Mouse (Mus musculus): ENCODE data around the gene Fbxo33. TPM values are rescaled to one million over a fixed set of nuclear protein-coding genes. Genes with fewer than 3 reads are reported as not detected.
"Not testable (repeated sequence)": the region's sequence is repeated elsewhere in the genome, so short reads cannot be mapped to it uniquely, and the experiment has no call there.

The Fbxo33 gene
- total RNA-seq (2022): 1 to 10 TPM; 1.2 to 4.4 (median 3.3) TPM

GRCm38 (mm10) chr12:59219325-59220225, at the start of gene Fbxo33:
TSS of gene Fbxo33 (minus strand) at chr12:59219725.
- DNase-seq (ENCODE audit: low spot score in 2 of 2): peak; percentile 94 to 95

GRCm38 (mm10) chr12:59265942-59266231, 46.4 kb upstream of the Fbxo33 start:
- DNase-seq (ENCODE audit: low spot score in 2 of 2): no peak

GRCm38 (mm10) chr12:59265207-59265941, 45.8 kb upstream of the Fbxo33 start:
- DNase-seq (ENCODE audit: low spot score in 2 of 2): no peak

GRCm38 (mm10) chr12:59262841-59263240, 43.3 kb upstream of the Fbxo33 start:
- DNase-seq (ENCODE audit: low spot score in 2 of 2): no peak

- DNase-seq (ENCODE audit: low spot score in 2 of 2): no peak
Observed at GRCm38 (mm10) chr12:59260798-59261197, 41.3 kb upstream of the Fbxo33 start.

- DNase-seq (ENCODE audit: low spot score in 2 of 2): no peak
Observed at GRCm38 (mm10) chr12:59260362-59260761, 40.8 kb upstream of the Fbxo33 start.

- no peak for DNase-seq (ENCODE audit: low spot score in 2 of 2)
Observed at GRCm38 (mm10) chr12:59259015-59259414, 39.5 kb upstream of the Fbxo33 start.

- DNase-seq (ENCODE audit: low spot score in 2 of 2): no peak
Observed at GRCm38 (mm10) chr12:59250259-59250827, 30.8 kb upstream of the Fbxo33 start.

GRCm38 (mm10) chr12:59248969-59249368, 29.4 kb upstream of the Fbxo33 start:
- no peak for DNase-seq (ENCODE audit: low spot score in 2 of 2)

GRCm38 (mm10) chr12:59241031-59241430, 21.5 kb upstream of the Fbxo33 start:
- not testable (repeated sequence) for DNase-seq (ENCODE audit: low spot score in 2 of 2)

- DNase-seq (ENCODE audit: low spot score in 2 of 2): no peak
Observed at GRCm38 (mm10) chr12:59238434-59238833, 18.9 kb upstream of the Fbxo33 start.

- no peak for DNase-seq (ENCODE audit: low spot score in 2 of 2)
Observed at GRCm38 (mm10) chr12:59228401-59228800, 8.9 kb upstream of the Fbxo33 start.

GRCm38 (mm10) chr12:59218640-59219321, 744 bp downstream of the Fbxo33 start:
- peak; percentile 3 to 13 for DNase-seq (ENCODE audit: low spot score in 2 of 2)

- no peak for DNase-seq (ENCODE audit: low spot score in 2 of 2)
Observed at GRCm38 (mm10) chr12:59217331-59217730, 2.2 kb downstream of the Fbxo33 start.

GRCm38 (mm10) chr12:59216676-59217266, 2.8 kb downstream of the Fbxo33 start:
- DNase-seq (ENCODE audit: low spot score in 2 of 2): no peak

GRCm38 (mm10) chr12:59216176-59216575, 3.3 kb downstream of the Fbxo33 start:
- DNase-seq (ENCODE audit: low spot score in 2 of 2): no peak

GRCm38 (mm10) chr12:59207814-59208213, 11.7 kb downstream of the Fbxo33 start:
- no peak for DNase-seq (ENCODE audit: low spot score in 2 of 2)

- no peak for DNase-seq (ENCODE audit: low spot score in 2 of 2)
Observed at GRCm38 (mm10) chr12:59207000-59207390, 12.5 kb downstream of the Fbxo33 start.

- no peak for DNase-seq (ENCODE audit: low spot score in 2 of 2)
Observed at GRCm38 (mm10) chr12:59206208-59206999, 13.1 kb downstream of the Fbxo33 start.

GRCm38 (mm10) chr12:59205571-59205970, 14.0 kb downstream of the Fbxo33 start:
- DNase-seq (ENCODE audit: low spot score in 2 of 2): no peak

Data from gastrocnemius, adult 8-10 months (tissue).